Mouse (Mus musculus): ENCODE measurements around the gene Glrx5. TPM values are rescaled to one million over a fixed set of nuclear protein-coding genes. Genes with fewer than 3 reads are reported as not detected.

Gene Glrx5
- polyA plus RNA-seq, 1 experiment from 2014 or later, result 188 TPM

DNA sequence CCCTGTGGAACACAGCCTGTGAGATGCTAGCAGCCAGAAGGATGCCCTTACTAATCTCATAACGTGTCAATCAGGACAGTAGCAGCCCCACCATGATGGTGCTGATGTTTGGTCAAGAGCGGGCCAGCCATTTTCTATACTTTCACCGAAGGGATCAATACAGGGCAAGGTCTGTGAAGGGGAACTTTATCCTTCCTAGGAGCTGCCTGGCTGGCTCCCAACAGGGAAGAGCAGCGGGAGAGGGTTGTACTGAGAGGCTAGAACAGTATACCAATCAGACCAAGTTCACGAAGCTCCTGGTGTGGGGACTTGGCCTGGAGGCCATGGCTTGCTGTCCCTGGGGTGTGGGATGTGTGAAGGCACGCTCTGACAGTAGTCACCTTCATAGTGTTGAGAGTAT is 22.8 kb downstream of the Glrx5 start:
- Histone ChIP-seq H3K9me3 (replicated peaks; ENCODE audit: control insufficient read depth, low read length) (no peaks in the 10 kb centered on the region), H3K27me3 (ENCODE audit: control insufficient read depth, insufficient read depth, low read length) (no peaks in the 10 kb centered on the region), H3K4me2 (ENCODE audit: low read depth, low read length) (no peak overlapping the region), H3K4me3 (ENCODE audit: low read depth, low read length) (no peak overlapping the region), H3K36me3 (replicated peaks; ENCODE audit: control insufficient read depth, insufficient read depth, low read depth, low read length) (no peaks in the 10 kb centered on the region), H3K27ac (replicated peaks; ENCODE audit: low read depth, low read length) (no peak overlapping the region), H3K4me1 (ENCODE audit: control insufficient read depth, insufficient read depth, low read length) (no peaks in the 10 kb centered on the region), H3K9ac (replicated peaks; ENCODE audit: low read length) (no peak overlapping the region)
- no peak for DNase-seq (ENCODE audit: low spot score)
- 79% methylated on average over 6 of the region's 6 CpGs for WGBS
- ATAC-seq (replicated peaks; ENCODE audit: insufficient number of reproducible peaks, low FRiP score, low TSS enrichment, low read depth), result no peak

DNA sequence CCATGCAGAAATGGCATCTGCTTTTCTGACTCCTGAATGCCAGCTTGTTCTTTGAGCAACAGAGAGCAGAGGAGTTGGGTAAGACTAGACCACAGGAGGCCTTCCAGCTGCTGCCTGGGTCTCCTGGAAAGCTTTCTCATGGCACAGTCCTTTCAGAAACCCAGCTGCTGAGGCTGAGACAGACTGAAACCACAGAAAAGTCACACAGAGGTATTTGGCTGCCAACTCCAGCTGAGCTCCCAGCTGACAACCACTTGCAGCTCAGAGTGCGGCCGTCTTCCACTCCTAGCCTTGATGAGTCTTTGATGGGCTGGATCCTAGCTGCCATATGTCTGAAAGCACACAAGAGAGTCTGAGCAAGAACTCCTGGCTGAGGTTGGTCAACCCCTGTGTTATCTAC is 27.5 kb downstream of the Glrx5 start:
- no peak for DNase-seq (ENCODE audit: low spot score)
- no peaks in the 10 kb centered on the region for H3K36me3 ChIP-seq (replicated peaks; ENCODE audit: control insufficient read depth, insufficient read depth, low read depth, low read length)
- ATAC-seq (replicated peaks; ENCODE audit: insufficient number of reproducible peaks, low FRiP score, low TSS enrichment, low read depth), result no peak
- H3K4me3 ChIP-seq (ENCODE audit: low read depth, low read length), result no peak overlapping the region
- H3K4me2 ChIP-seq (ENCODE audit: low read depth, low read length), result no peak overlapping the region
- H3K27me3 ChIP-seq (ENCODE audit: control insufficient read depth, insufficient read depth, low read length), result no peaks in the 10 kb centered on the region
- no peaks in the 10 kb centered on the region for H3K4me1 ChIP-seq (ENCODE audit: control insufficient read depth, insufficient read depth, low read length)
- no peaks in the 10 kb centered on the region for H3K9me3 ChIP-seq (replicated peaks; ENCODE audit: control insufficient read depth, low read length)
- H3K9ac ChIP-seq (replicated peaks; ENCODE audit: low read length), result no peak overlapping the region
- H3K27ac ChIP-seq (replicated peaks; ENCODE audit: low read depth, low read length), result no peak overlapping the region
- 87% methylated on average over 2 of the region's 2 CpGs for WGBS

DNA sequence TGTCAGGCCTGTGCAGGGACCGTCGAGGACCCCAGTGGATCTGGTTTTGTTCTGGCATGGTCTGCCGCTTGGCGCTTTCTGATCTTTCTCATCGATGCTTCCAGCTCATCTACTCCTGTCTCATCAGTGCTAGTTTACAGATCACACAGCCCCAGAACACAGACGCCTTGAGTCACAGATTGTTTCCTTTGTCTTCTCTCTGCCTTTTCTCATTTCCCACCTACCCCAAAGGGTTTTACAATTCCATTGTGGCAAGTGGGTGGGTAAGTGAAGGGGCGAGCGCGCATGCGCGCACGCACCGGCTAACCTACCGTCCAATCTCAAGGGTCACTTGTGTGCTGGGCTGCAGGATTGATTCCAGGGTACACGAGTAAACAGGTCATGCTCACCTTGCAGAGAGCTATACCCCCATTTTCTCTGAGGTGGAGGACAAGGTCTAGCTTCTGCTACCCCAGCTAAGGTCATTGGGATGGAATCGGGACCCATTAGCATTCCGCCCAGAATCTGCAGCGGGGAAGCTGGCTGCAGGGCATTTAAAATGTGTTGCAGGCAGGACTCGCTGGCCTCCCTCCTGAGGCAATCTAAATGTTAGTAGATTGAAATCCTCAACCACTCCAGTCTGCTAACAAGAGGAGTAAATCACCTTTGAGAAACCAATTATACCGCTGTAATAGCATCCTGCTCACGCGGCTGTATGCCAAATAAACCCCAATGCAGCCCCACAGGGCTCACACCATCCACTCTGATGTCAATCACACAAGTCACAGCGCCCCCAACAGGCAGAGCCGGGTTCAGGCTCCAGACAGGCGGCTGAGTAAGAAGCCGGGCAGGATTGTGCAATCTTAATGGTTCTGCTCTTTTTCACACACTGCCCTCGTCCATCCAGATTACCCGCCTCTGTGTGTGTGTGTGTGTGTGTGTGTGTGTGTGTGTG is 31.0 kb downstream of the Glrx5 start:
- no peak overlapping the region for H3K4me2 ChIP-seq (ENCODE audit: low read depth, low read length)
- H3K27ac ChIP-seq (replicated peaks; ENCODE audit: low read depth, low read length), result no peak overlapping the region
- H3K36me3 ChIP-seq (replicated peaks; ENCODE audit: control insufficient read depth, insufficient read depth, low read depth, low read length), result no peaks in the 10 kb centered on the region
- no peak overlapping the region for H3K9ac ChIP-seq (replicated peaks; ENCODE audit: low read length)
- ATAC-seq (replicated peaks; ENCODE audit: insufficient number of reproducible peaks, low FRiP score, low TSS enrichment, low read depth) (no peak), DNase-seq (ENCODE audit: low spot score) (peak; percentile 28)
- no peaks in the 10 kb centered on the region; the same call in 1 of the 2 replicates for H3K9me3 ChIP-seq (replicated peaks; ENCODE audit: control insufficient read depth, low read length)
- H3K4me3 ChIP-seq (ENCODE audit: low read depth, low read length), result no peak overlapping the region
- no peaks in the 10 kb centered on the region for H3K4me1 ChIP-seq (ENCODE audit: control insufficient read depth, insufficient read depth, low read length)
- WGBS, result 48% methylated on average over 28 of the region's 28 CpGs
- H3K27me3 ChIP-seq (ENCODE audit: control insufficient read depth, insufficient read depth, low read length), result no peaks in the 10 kb centered on the region

DNA sequence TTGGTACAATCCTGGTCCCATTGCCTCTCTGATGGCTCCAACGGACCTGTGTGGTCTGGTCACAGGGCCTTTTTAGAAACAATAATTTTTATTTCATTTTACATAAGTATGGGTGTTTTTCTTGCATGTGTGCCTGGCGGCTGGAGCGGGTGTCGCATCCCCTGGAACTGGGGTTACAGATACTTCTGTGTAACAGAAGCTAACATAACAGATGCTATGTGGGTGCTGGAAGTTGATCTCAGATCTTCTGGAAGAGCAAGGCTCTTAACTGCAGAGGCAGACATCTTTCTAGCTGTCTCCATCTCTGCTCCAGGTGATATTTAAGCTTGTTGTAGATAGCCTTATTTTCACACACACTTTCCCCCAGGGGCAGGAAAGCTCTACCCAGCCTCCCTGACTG is 31.7 kb downstream of the Glrx5 start:
- 82% methylated on average over 4 of the region's 4 CpGs for WGBS
- Histone ChIP-seq H3K4me3 (ENCODE audit: low read depth, low read length) (no peak overlapping the region), H3K27ac (replicated peaks; ENCODE audit: low read depth, low read length) (no peak overlapping the region), H3K9me3 (replicated peaks; ENCODE audit: control insufficient read depth, low read length) (no peaks in the 10 kb centered on the region; the same call in 1 of the 2 replicates), H3K4me1 (ENCODE audit: control insufficient read depth, insufficient read depth, low read length) (no peaks in the 10 kb centered on the region), H3K4me2 (ENCODE audit: low read depth, low read length) (no peak overlapping the region), H3K36me3 (replicated peaks; ENCODE audit: control insufficient read depth, insufficient read depth, low read depth, low read length) (no peaks in the 10 kb centered on the region), H3K9ac (replicated peaks; ENCODE audit: low read length) (no peak overlapping the region), H3K27me3 (ENCODE audit: control insufficient read depth, insufficient read depth, low read length) (no peaks in the 10 kb centered on the region)
- no peak for DNase-seq (ENCODE audit: low spot score)
- ATAC-seq (replicated peaks; ENCODE audit: insufficient number of reproducible peaks, low FRiP score, low TSS enrichment, low read depth), result no peak

DNA sequence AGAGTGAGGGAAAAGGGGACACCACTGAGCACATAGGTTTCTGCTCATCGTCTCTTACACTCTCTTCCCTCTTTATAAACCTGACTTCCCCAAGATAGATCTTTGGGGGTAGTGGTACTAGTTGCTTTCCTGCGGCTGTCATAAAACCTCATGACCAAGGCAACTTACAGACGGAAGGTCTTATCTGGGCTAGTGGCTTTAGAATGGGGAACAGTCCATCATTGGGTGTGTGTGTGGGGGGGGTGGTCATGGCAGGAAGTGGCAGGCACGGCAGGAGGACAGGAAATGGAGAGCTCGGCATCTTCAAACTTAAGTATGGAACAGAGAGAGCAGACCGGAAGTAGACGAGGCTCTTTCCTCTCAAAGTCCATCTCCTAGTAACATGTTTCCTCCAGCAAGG is 32.6 kb downstream of the Glrx5 start:
- DNase-seq (ENCODE audit: low spot score), result no peak
- no peak for ATAC-seq (replicated peaks; ENCODE audit: insufficient number of reproducible peaks, low FRiP score, low TSS enrichment, low read depth)
- Histone ChIP-seq H3K9ac (replicated peaks; ENCODE audit: low read length) (no peak overlapping the region), H3K4me3 (ENCODE audit: low read depth, low read length) (no peak overlapping the region), H3K36me3 (replicated peaks; ENCODE audit: control insufficient read depth, insufficient read depth, low read depth, low read length) (no peaks in the 10 kb centered on the region), H3K27me3 (ENCODE audit: control insufficient read depth, insufficient read depth, low read length) (no peaks in the 10 kb centered on the region), H3K4me2 (ENCODE audit: low read depth, low read length) (no peak overlapping the region), H3K9me3 (replicated peaks; ENCODE audit: control insufficient read depth, low read length) (no peaks in the 10 kb centered on the region; the same call in 1 of the 2 replicates), H3K4me1 (ENCODE audit: control insufficient read depth, insufficient read depth, low read length) (no peaks in the 10 kb centered on the region), H3K27ac (replicated peaks; ENCODE audit: low read depth, low read length) (no peak overlapping the region)
- WGBS, result 89% methylated on average over 7 of the region's 7 CpGs

DNA sequence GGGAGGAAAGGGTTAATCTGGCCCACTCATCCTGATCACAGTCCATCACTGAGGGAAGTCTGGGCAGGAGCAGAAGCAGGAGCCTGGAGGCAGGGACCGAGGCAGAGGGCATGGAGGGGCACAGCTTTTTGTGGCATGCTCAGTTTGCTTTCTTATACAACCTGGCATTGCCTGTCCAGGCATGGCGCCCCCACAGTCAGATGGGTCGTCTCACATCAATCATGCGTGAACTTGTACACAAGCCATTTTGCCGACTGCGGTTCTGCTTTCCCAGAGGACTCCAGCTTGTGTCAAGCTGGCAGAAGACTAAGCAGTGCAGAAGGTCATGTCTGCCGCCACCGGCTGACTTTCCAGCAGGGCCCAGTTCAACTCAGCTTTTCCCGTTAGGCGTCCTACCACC is 34.0 kb downstream of the Glrx5 start:
- H3K9ac ChIP-seq (replicated peaks; ENCODE audit: low read length), result no peak overlapping the region
- H3K4me1 ChIP-seq (ENCODE audit: control insufficient read depth, insufficient read depth, low read length), result no peaks in the 10 kb centered on the region
- no peak overlapping the region for H3K4me2 ChIP-seq (ENCODE audit: low read depth, low read length)
- no peak for ATAC-seq (replicated peaks; ENCODE audit: insufficient number of reproducible peaks, low FRiP score, low TSS enrichment, low read depth)
- no peak overlapping the region for H3K27ac ChIP-seq (replicated peaks; ENCODE audit: low read depth, low read length)
- H3K4me3 ChIP-seq (ENCODE audit: low read depth, low read length), result no peak overlapping the region
- WGBS, result 74% methylated on average over 10 of the region's 10 CpGs
- H3K9me3 ChIP-seq (replicated peaks; ENCODE audit: control insufficient read depth, low read length), result no peaks in the 10 kb centered on the region; the same call in 1 of the 2 replicates
- DNase-seq (ENCODE audit: low spot score), result no peak
- no peaks in the 10 kb centered on the region for H3K27me3 ChIP-seq (ENCODE audit: control insufficient read depth, insufficient read depth, low read length)
- no peaks in the 10 kb centered on the region for H3K36me3 ChIP-seq (replicated peaks; ENCODE audit: control insufficient read depth, insufficient read depth, low read depth, low read length)

DNA sequence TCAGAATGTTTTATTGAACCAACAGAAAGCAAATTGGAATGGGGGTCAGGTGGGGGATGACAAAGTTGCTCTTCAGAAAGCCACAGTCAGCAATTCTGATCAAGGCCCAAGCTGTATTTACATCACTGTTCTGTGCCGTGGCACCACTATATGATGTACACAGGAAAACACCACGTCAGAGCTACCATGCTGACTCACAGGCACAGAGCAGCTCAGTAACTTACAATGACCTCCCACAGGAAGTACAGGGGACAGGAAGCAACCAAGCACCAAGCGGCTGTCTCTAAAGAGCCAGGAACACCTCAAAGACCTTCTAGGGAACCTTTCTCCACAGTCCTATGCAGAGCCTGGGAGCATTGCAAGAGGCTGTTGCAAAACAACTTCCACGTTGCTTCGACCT is 36.4 kb downstream of the Glrx5 start:
- H3K4me3 ChIP-seq (ENCODE audit: low read depth, low read length), result no peak overlapping the region
- H3K4me1 ChIP-seq (ENCODE audit: control insufficient read depth, insufficient read depth, low read length), result no peaks in the 10 kb centered on the region
- H3K4me2 ChIP-seq (ENCODE audit: low read depth, low read length), result no peak overlapping the region
- no peak overlapping the region for H3K27ac ChIP-seq (replicated peaks; ENCODE audit: low read depth, low read length)
- no peaks in the 10 kb centered on the region for H3K27me3 ChIP-seq (ENCODE audit: control insufficient read depth, insufficient read depth, low read length)
- H3K9ac ChIP-seq (replicated peaks; ENCODE audit: low read length), result no peak overlapping the region
- no peaks in the 10 kb centered on the region for H3K36me3 ChIP-seq (replicated peaks; ENCODE audit: control insufficient read depth, insufficient read depth, low read depth, low read length)
- ATAC-seq (replicated peaks; ENCODE audit: insufficient number of reproducible peaks, low FRiP score, low TSS enrichment, low read depth), result no peak
- no peak for DNase-seq (ENCODE audit: low spot score)
- 76% methylated on average over 5 of the region's 5 CpGs for WGBS
- no peaks in the 10 kb centered on the region; the same call in 1 of the 2 replicates for H3K9me3 ChIP-seq (replicated peaks; ENCODE audit: control insufficient read depth, low read length)

DNA sequence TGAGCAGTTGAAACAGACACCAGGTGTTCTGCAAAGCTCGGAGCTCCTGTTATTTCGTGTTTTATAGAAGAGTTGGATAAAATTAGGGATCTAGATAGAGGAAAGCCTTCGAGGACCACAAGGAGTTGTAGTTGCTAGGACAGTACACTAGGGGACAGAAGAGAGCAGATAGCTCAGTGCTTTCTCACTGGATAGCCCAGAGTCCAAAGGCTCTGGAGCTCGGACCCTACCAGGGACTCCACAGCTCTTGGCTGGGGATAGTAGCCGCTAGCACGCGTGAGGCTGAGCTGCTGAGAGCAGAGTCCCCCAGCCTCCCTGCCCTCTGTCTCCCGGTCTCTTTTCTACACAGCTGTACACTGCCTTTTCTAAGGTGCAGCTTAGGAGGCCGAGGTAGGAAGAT is 41.2 kb downstream of the Glrx5 start:
- H3K4me2 ChIP-seq (ENCODE audit: low read depth, low read length), result no peak overlapping the region
- H3K27ac ChIP-seq (replicated peaks; ENCODE audit: low read depth, low read length), result no peak overlapping the region
- ATAC-seq (replicated peaks; ENCODE audit: insufficient number of reproducible peaks, low FRiP score, low TSS enrichment, low read depth) (no peak), DNase-seq (ENCODE audit: low spot score) (peak; percentile 72)
- H3K36me3 ChIP-seq (replicated peaks; ENCODE audit: control insufficient read depth, insufficient read depth, low read depth, low read length), result no peaks in the 10 kb centered on the region
- 44% methylated on average over 9 of the region's 9 CpGs for WGBS
- no peaks in the 10 kb centered on the region for H3K9me3 ChIP-seq (replicated peaks; ENCODE audit: control insufficient read depth, low read length)
- no peak overlapping the region for H3K9ac ChIP-seq (replicated peaks; ENCODE audit: low read length)
- H3K4me1 ChIP-seq (ENCODE audit: control insufficient read depth, insufficient read depth, low read length), result no peaks in the 10 kb centered on the region
- no peak overlapping the region for H3K4me3 ChIP-seq (ENCODE audit: low read depth, low read length)
- H3K27me3 ChIP-seq (ENCODE audit: control insufficient read depth, insufficient read depth, low read length), result no peaks in the 10 kb centered on the region
